Mouse (Mus musculus) midbrain, postnatal 0 days (tissue): ENCODE results near the gene Hcrtr2. TPM values are rescaled to one million over a fixed set of nuclear protein-coding genes. Genes with fewer than 3 reads are reported as not detected.

Experiments
- ATAC-seq: fragments of 200-750 bp; cut with Nextera tagmentation; 2 replicates; pipeline ENCODE4 v1.8.0; 2017; ENCODE audit warnings: moderate number of reproducible peaks, mild to moderate bottlenecking, moderate TSS enrichment, moderate library complexity; ENCODE audit not compliant: low FRiP score
- DNase-seq: peaks from one replicate; pipeline ENCODE4 v3.0.0-alpha.2; 2015; ENCODE audit warnings: low spot score
- H3K27ac ChIP-seq: fragments of 300-500 bp; sonication (generic); 2 replicates; pipeline ENCODE4 v1.5.1; 2014; ENCODE audit warnings: low read depth, mild to moderate bottlenecking, low read length, mixed read lengths
- H3K27me3 ChIP-seq: fragments of 300-500 bp; sonication (generic); 2 replicates; pipeline ENCODE4 v1.6.1; 2014; ENCODE audit warnings: low read length, control low read depth, mixed read lengths; ENCODE audit not compliant: insufficient read depth
- H3K36me3 ChIP-seq: fragments of 300-500 bp; sonication (generic); 2 replicates; pipeline ENCODE4 v1.6.1; 2014; ENCODE audit warnings: low read length, control low read depth, mixed read lengths; ENCODE audit not compliant: insufficient read depth
- H3K4me1 ChIP-seq: fragments of 300-500 bp; sonication (generic); 2 replicates; pipeline ENCODE4 v1.6.1; 2014; ENCODE audit warnings: mild to moderate bottlenecking, control low read depth, antibody characterized with exemption, low read length, mixed read lengths; ENCODE audit not compliant: insufficient read depth
- H3K4me2 ChIP-seq: fragments of 300-500 bp; sonication (generic); 2 replicates; pipeline ENCODE4 v1.6.1; 2014; ENCODE audit warnings: low read depth, mild to moderate bottlenecking, low read length, mixed read lengths; ENCODE audit not compliant: poor library complexity, severe bottlenecking
- H3K4me3 ChIP-seq: fragments of 300-500 bp; sonication (generic); 2 replicates; pipeline ENCODE4 v1.5.1; 2014; ENCODE audit warnings: low read depth, mild to moderate bottlenecking, low read length, moderate library complexity
- H3K9ac ChIP-seq: fragments of 300-500 bp; sonication (generic); replicated peaks from 2 replicates; pipeline ENCODE4 v1.6.1; 2014; ENCODE audit warnings: mild to moderate bottlenecking, low read length, moderate library complexity, mixed read lengths; ENCODE audit not compliant: poor library complexity, severe bottlenecking
- H3K9me3 ChIP-seq: fragments of 300-500 bp; sonication (generic); 2 replicates; pipeline ENCODE4 v1.6.1; 2016; ENCODE audit warnings: low read length, control low read depth
- CTCF ChIP-seq: IDR thresholded peaks from 2 replicates; pipeline ENCODE4 v1.5.1; 2016; ENCODE audit warnings: antibody characterized with exemption, mild to moderate bottlenecking
- WGBS: fragments of 180-500 bp; shearing (Covaris S2); extraction: QIAGEN DNeasy Blood & Tissue Kit; methylation state at CpG from one replicate; pipeline ENCODE4 v1.1.7; 2014; 5-methylcytosine and 5-hydroxymethylcytosine counted together
- polyA plus RNA-seq: library from polyadenylated mRNA; unstranded; fragments of >200 nt; fragmentation: Nextera tagmentation; extraction: Ambion mirVana; gene quantifications from 2 replicates; pipeline ENCODE4 v1.2.1, GENCODE M21; 2015
- total RNA-seq: library from RNA; depleted of rRNA; stranded (reverse); fragments of >200 nt; gene quantifications from 2 replicates; pipeline ENCODE4 v1.2.3, GENCODE M21; 2014; rRNA removed

The Hcrtr2 gene
- total and polyA plus RNA-seq, 2 experiments from 2014 or later = 6.6 to 10.9 TPM

DNA sequence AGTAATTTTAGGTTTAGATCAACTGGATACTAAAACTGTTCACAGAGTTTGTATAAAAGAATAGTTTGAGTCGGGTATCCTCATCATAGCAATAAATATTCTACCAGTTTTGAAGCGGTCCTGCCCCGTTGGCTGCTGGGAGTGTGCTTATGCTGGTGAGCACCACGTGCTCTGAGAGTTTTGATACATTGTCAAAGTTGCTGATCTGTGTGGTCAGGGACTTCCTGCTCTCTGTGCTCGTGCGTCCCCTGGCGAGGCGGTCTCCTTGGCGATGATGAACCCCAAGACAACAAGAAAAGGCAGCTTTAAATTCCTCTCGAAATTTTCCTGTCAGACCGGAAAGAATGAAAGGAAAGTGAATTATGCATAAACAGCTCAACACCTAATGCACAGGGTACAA is 93.3 kb downstream of the Hcrtr2 start:
- H3K9ac ChIP-seq = no peak overlapping the region
- H3K4me3 ChIP-seq = no peak overlapping the region
- H3K27ac ChIP-seq = no peak overlapping the region
- no peaks in the 10 kb centered on the region for H3K4me1 ChIP-seq
- DNase-seq (no peak), ATAC-seq (no peak)
- 26% methylated on average over 11 of the region's 11 CpGs for WGBS
- TF ChIP-seq CTCF = no peak
- H3K27me3 ChIP-seq = no peaks in the 10 kb centered on the region
- H3K9me3 ChIP-seq = no peaks in the 10 kb centered on the region
- H3K4me2 ChIP-seq = no peak overlapping the region
- H3K36me3 ChIP-seq = no peaks in the 10 kb centered on the region

DNA sequence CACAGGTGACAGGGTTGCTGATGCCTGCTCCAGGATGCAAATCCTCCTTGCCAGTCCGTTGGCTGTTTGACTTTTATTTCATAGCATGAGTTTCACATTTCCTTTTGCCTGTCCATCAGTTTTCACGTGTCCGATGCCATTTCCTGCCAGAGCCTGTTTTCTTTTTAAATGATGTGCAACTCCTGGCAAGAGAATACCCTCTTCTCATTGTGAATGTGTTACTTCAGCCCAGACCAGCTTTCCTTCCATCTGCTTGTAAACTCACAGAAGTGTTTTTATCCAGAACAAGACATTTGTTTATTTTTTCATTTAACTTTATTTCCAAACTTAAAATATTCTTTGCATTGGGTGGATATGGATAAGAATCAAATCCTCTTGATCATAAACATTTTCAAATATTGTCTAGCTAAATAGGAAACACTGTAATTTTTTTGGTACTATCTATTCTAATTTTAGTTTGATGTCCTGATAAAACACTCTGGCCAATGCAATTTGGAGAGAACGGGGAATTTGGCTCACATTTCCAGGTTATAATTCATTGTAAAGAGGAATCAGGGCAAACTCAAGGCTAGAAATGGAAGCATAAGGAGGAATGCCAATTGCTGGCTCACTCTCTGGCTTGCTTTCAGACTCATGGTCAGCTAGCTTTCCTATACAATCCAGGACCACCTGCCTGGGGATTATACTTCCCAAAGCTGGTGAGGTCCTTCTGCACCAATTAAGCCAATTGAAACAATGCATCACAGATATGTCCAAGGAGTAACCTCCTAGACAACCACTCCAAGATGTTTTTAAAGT is 106.3 kb downstream of the Hcrtr2 start:
- DNase-seq (no peak), ATAC-seq (no peak)
- Histone ChIP-seq H3K27ac (no peak overlapping the region), H3K36me3 (no peaks in the 10 kb centered on the region), H3K9ac (no peak overlapping the region), H3K4me3 (no peak overlapping the region), H3K4me1 (no peaks in the 10 kb centered on the region), H3K4me2 (no peak overlapping the region), H3K9me3 (no peaks in the 10 kb centered on the region), H3K27me3 (no peaks in the 10 kb centered on the region)
- WGBS = 78% methylated on average over 4 of the region's 4 CpGs
- no peak for TF ChIP-seq CTCF

DNA sequence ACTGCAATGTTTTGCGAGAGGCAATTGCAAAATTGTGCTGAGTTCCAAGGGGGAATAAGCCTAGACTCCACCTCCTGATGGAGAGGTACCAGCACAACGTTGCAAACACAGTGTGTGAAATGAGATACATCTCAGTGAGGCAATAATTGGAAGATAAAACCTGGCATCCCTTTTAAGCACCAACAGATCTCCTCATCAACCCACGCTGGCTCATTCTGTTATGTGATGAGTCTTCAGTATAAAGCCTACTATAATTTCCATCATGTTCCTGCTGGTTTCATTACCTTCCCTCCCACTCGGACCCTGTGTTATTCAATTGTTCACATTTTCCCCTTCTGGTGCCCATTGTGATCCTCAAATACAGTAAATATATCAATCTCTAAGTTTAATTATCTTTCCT is 109.0 kb downstream of the Hcrtr2 start:
- Histone ChIP-seq H3K4me3 (no peak overlapping the region), H3K27me3 (no peaks in the 10 kb centered on the region), H3K4me1 (no peaks in the 10 kb centered on the region), H3K9me3 (no peaks in the 10 kb centered on the region), H3K27ac (no peak overlapping the region), H3K9ac (no peak overlapping the region), H3K4me2 (no peak overlapping the region), H3K36me3 (no peaks in the 10 kb centered on the region)
- DNase-seq (no peak), ATAC-seq (no peak)
- TF ChIP-seq CTCF = no peak
- 73% methylated on average over 4 of the region's 4 CpGs for WGBS

DNA sequence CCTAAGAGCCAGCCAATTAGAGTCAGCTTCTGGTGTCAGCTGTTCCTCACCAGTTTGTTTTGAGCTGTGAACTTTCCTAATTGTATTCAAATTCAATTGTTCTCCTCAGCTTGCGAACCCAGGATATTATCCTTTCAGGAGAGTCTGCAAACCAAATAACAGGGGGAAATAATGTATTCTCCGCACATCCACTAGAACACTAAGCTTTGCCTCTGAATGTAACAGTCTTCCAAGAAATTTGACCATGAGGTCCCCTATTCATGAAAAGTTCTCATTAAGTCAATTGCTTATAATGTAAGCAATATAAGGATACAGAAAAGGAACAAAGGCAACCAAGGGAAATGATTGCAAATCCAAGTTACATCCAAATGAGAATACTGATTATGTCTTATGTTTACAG is 110.1 kb downstream of the Hcrtr2 start, which contains the start of gene Gfral:
Gfral (minus strand) TSS at position 101 of the 400 bp plus-strand sequence.
- Histone ChIP-seq H3K9ac (no peak within 1 kb of the TSS), H3K4me3 (no peak within 1 kb of the TSS), H3K36me3 (no peaks in the 10 kb centered on the region), H3K4me2 (no peak within 1 kb of the TSS), H3K4me1 (no peaks in the 10 kb centered on the region), H3K9me3 (no peaks in the 10 kb centered on the region), H3K27me3 (no peaks in the 10 kb centered on the region), H3K27ac (no peak within 1 kb of the TSS)
- no peak for ATAC-seq
- 80% methylated on average over 2 of the region's 2 CpGs for WGBS
- TF ChIP-seq CTCF = no peak
- DNase-seq = no peak

DNA sequence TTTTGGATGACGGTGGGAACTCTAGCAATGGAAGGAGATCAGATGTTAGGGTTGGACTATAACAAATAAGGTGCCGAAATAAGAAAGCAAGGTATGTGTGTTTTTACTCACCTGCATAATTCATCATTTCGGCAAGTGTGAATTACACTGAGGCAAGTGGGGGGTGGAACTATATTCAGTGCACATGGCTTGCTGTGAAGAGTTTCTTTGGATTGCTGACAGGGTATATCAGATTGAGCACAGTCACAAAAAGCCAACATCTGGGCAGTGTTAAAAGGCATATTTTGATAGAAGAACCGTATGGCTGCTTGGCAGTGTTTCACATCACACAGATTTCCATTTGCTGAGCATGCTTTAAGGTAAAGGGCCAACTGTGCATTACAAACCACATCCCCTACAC is 126.7 kb downstream of the Hcrtr2 start:
- no peak for TF ChIP-seq CTCF
- 85% methylated on average over 4 of the region's 4 CpGs for WGBS

DNA sequence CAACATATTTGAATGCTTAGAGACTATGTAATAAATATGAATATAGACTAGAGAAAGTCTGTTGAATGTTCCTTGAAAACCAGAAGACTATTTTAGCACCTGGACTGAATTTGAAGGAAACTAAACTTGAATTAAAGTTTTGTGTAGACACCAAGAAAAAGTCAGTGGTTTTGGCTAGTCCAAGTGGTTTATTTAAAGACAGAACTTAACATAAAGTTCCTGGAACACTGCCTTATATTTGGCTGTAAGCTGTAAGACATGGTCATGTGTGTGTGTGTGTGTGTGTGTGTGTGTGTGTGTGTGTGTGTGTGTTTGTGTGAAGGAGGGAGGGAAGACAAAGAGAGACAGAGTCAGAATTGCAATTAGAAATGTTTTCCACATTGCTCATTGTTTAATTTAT is 144.4 kb downstream of the Hcrtr2 start:
- no peak overlapping the region for H3K9ac ChIP-seq
- no peaks in the 10 kb centered on the region for H3K4me1 ChIP-seq
- H3K9me3 ChIP-seq = no peaks in the 10 kb centered on the region
- no peak for DNase-seq
- H3K27me3 ChIP-seq = no peaks in the 10 kb centered on the region
- H3K36me3 ChIP-seq = no peaks in the 10 kb centered on the region
- no peak overlapping the region for H3K27ac ChIP-seq
- no peak for TF ChIP-seq CTCF
- no peak overlapping the region for H3K4me2 ChIP-seq
- H3K4me3 ChIP-seq = no peak overlapping the region
- no peak for ATAC-seq

More for the DNA sequence above, 126.7 kb downstream of the Hcrtr2 start:
- no peak for DNase-seq
- Histone ChIP-seq H3K27ac (no peak overlapping the region), H3K36me3 (no peaks in the 10 kb centered on the region), H3K9ac (no peak overlapping the region), H3K4me2 (no peak overlapping the region), H3K4me1 (no peaks in the 10 kb centered on the region), H3K9me3 (no peaks in the 10 kb centered on the region), H3K4me3 (no peak overlapping the region), H3K27me3 (no peaks in the 10 kb centered on the region)
- ATAC-seq = no peak

Other genes starting within 250 kb of the Hcrtr2 start
- not detected in 2 replicates for gene Gfral, start 110.2 kb downstream of the Hcrtr2 start, total RNA-seq
- 0.09 TPM in 1 of 2 replicates, not detected in the other for gene Gfral, start 110.2 kb downstream of the Hcrtr2 start, polyA plus RNA-seq
- gene Fam83b, start 243.3 kb upstream of the Hcrtr2 start, total RNA-seq = 0.09 and 0.44 TPM in 2 replicates
- 0.05 and 0.12 TPM in 2 replicates for gene Fam83b, start 243.3 kb upstream of the Hcrtr2 start, polyA plus RNA-seq